Mouse (Mus musculus) heart, embryonic 16.5 days (tissue): ENCODE measurements around the gene A930002H24Rik. TPM values are rescaled to one million over a fixed set of nuclear protein-coding genes. Genes with fewer than 3 reads are reported as not detected.

ENCODE experiments used
- ATAC-seq: fragments of 200-750 bp; cut with Nextera tagmentation; replicated peaks from 2 replicates; pipeline ENCODE4 v1.8.0; 2017; ENCODE audit warnings: moderate number of reproducible peaks; ENCODE audit not compliant: insufficient read depth, low FRiP score; ENCODE audit errors: extremely low read depth
- H3K27ac ChIP-seq: fragments of 300-500 bp; sonication (generic); 2 replicates; pipeline ENCODE4 v1.5.1; 2014; ENCODE audit warnings: mild to moderate bottlenecking, low read length, control low read depth, moderate library complexity
- H3K27me3 ChIP-seq: fragments of 300-500 bp; sonication (generic); 2 replicates; pipeline ENCODE4 v1.6.1; 2014; ENCODE audit warnings: low read length, mixed read lengths; ENCODE audit not compliant: control insufficient read depth, insufficient read depth
- H3K36me3 ChIP-seq: fragments of 300-500 bp; sonication (generic); 2 replicates; pipeline ENCODE4 v1.6.1; 2014; ENCODE audit not compliant: control insufficient read depth, insufficient read depth
- H3K4me1 ChIP-seq: fragments of 300-500 bp; sonication (generic); 2 replicates; pipeline ENCODE4 v1.6.1; 2014; ENCODE audit warnings: low read length, mixed read lengths; ENCODE audit not compliant: control insufficient read depth, insufficient read depth
- H3K4me2 ChIP-seq: fragments of 300-500 bp; sonication (generic); 2 replicates; pipeline ENCODE4 v1.6.1; 2014; ENCODE audit warnings: low read depth, mild to moderate bottlenecking, control low read depth, low read length
- H3K4me3 ChIP-seq: fragments of 300-500 bp; sonication (generic); 2 replicates; pipeline ENCODE4 v1.5.1; 2014; ENCODE audit warnings: mild to moderate bottlenecking, control low read depth, low read length
- H3K9ac ChIP-seq: fragments of 300-500 bp; sonication (generic); 2 replicates; pipeline ENCODE4 v1.6.1; 2014; ENCODE audit warnings: low read length, control low read depth
- H3K9me3 ChIP-seq: fragments of 300-500 bp; sonication (generic); replicated peaks from 2 replicates; pipeline ENCODE4 v1.6.1; 2016; ENCODE audit warnings: low read length; ENCODE audit not compliant: control insufficient read depth
- WGBS: fragments of 180-500 bp; shearing (Covaris S2); extraction: QIAGEN DNeasy Blood & Tissue Kit; methylation state at CpG from one replicate; pipeline ENCODE4 v1.1.7; 2014; 5-methylcytosine and 5-hydroxymethylcytosine counted together
- polyA plus RNA-seq: library from polyadenylated mRNA; unstranded; fragments of >200 nt; fragmentation: Nextera tagmentation; extraction: Ambion mirVana; gene quantifications from 2 replicates; pipeline ENCODE4 v1.2.1, GENCODE M21; 2015

Gene A930002H24Rik
- polyA plus RNA-seq: 2.2 and 2.7 TPM in 2 replicates

GRCm38 (mm10) chr17:63863647-63864149 is at the start of gene A930002H24Rik:
TSS of gene A930002H24Rik (minus strand) at chr17:63863791.
- H3K27ac ChIP-seq: peak within 1 kb of the TSS; percentile 91
- H3K4me1 ChIP-seq: peaks cover 8% of the 10 kb centered on the region; the same call in 1 of the 2 replicates
- peak within 1 kb of the TSS; percentile 92 for H3K9ac ChIP-seq
- WGBS: under 1% methylated on average over 50 of the region's 55 CpGs
- H3K27me3 ChIP-seq: no peaks in the 10 kb centered on the region
- peak; percentile 99 for ATAC-seq
- H3K4me2 ChIP-seq: peak within 1 kb of the TSS; percentile 95
- no peaks in the 10 kb centered on the region for H3K9me3 ChIP-seq
- H3K4me3 ChIP-seq: peak within 1 kb of the TSS; percentile 93
- H3K36me3 ChIP-seq: no peaks in the 10 kb centered on the region

DNA sequence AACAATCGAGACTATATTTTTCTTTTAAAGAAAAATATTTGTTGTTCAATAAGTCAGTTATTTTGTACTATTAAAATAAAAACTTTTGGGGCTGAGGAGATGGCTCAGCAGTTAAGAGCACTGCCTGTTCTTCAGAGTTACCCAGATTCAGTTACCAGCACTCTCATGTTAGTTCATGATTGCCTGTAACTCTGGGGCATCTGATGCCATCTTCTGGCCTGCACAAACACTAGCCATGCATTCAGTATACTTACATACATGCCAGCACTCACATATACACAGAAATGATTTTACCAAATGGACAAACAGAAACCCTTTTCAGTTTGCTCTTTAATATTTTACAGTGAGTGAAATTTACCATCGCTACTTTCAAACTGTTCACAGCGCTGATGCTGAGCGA is 45.7 kb upstream of the A930002H24Rik start:
- Histone ChIP-seq H3K27me3 (no peaks in the 10 kb centered on the region), H3K4me1 (no peaks in the 10 kb centered on the region), H3K9ac (no peak overlapping the region), H3K27ac (no peak overlapping the region), H3K4me2 (no peak overlapping the region), H3K36me3 (no peaks in the 10 kb centered on the region; the same call in 1 of the 2 replicates), H3K9me3 (no peaks in the 10 kb centered on the region), H3K4me3 (no peak overlapping the region)
- no peak for ATAC-seq
- 86% methylated on average over 4 of the region's 4 CpGs for WGBS

GRCm38 (mm10) chr17:63897050-63897449 is 33.5 kb upstream of the A930002H24Rik start:
- 76% methylated on average over 7 of the region's 7 CpGs for WGBS
- Histone ChIP-seq H3K4me3 (no peak overlapping the region), H3K4me1 (no peaks in the 10 kb centered on the region), H3K9ac (no peak overlapping the region), H3K9me3 (no peaks in the 10 kb centered on the region), H3K36me3 (peaks cover 5% of the 10 kb centered on the region; the same call in 1 of the 2 replicates), H3K4me2 (no peak overlapping the region), H3K27ac (no peak overlapping the region), H3K27me3 (no peaks in the 10 kb centered on the region)
- no peak for ATAC-seq

DNA sequence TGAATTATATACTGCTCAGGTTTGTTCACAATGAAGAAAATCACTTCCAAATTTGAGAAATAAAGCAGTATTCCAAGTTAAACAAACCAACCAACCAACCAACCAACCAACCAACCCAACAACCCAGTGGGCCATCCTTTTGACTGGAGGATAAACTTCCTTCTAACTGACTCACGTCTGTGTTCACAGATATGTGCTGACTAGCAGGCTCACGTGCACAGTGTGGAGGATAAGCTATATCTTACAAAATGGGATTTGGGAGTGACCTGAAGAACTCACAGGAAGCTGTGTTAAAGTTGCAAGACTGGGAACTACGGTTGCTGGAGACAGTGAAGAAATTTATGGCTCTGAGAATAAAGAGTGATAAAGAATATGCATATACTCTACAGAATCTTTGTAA is 32.2 kb upstream of the A930002H24Rik start:
- 63% methylated on average over 3 of the region's 3 CpGs for WGBS
- no peak overlapping the region for H3K4me2 ChIP-seq
- no peaks in the 10 kb centered on the region for H3K27me3 ChIP-seq
- H3K9me3 ChIP-seq: no peaks in the 10 kb centered on the region
- no peak for ATAC-seq
- no peak overlapping the region for H3K27ac ChIP-seq
- peaks cover 5% of the 10 kb centered on the region; the same call in 1 of the 2 replicates for H3K36me3 ChIP-seq
- no peak overlapping the region for H3K9ac ChIP-seq
- H3K4me1 ChIP-seq: no peaks in the 10 kb centered on the region
- H3K4me3 ChIP-seq: no peak overlapping the region

GRCm38 (mm10) chr17:63890611-63891010 is 27.0 kb upstream of the A930002H24Rik start:
- Histone ChIP-seq H3K4me1 (no peaks in the 10 kb centered on the region), H3K9me3 (no peaks in the 10 kb centered on the region), H3K27ac (no peak overlapping the region), H3K27me3 (no peaks in the 10 kb centered on the region), H3K4me2 (no peak overlapping the region), H3K9ac (no peak overlapping the region), H3K4me3 (no peak overlapping the region), H3K36me3 (no peaks in the 10 kb centered on the region)
- ATAC-seq: no peak

- H3K27me3 ChIP-seq: no peaks in the 10 kb centered on the region
- no peak overlapping the region for H3K4me3 ChIP-seq
- no peak overlapping the region for H3K27ac ChIP-seq
- H3K9me3 ChIP-seq: no peaks in the 10 kb centered on the region
- H3K4me1 ChIP-seq: no peaks in the 10 kb centered on the region
- H3K9ac ChIP-seq: no peak overlapping the region
- no peaks in the 10 kb centered on the region for H3K36me3 ChIP-seq
- no peak overlapping the region for H3K4me2 ChIP-seq
- WGBS: 96% methylated on average over 2 of the region's 2 CpGs
- no peak for ATAC-seq
These were observed 23.4 kb upstream of the A930002H24Rik start for GRCm38 (mm10) chr17:63886988-63887387.

GRCm38 (mm10) chr17:63880009-63880408 is 16.4 kb upstream of the A930002H24Rik start:
- Histone ChIP-seq H3K4me2 (no peak overlapping the region), H3K9ac (no peak overlapping the region), H3K36me3 (no peaks in the 10 kb centered on the region), H3K27ac (no peak overlapping the region), H3K27me3 (no peaks in the 10 kb centered on the region), H3K9me3 (no peaks in the 10 kb centered on the region), H3K4me1 (no peaks in the 10 kb centered on the region), H3K4me3 (no peak overlapping the region)
- 76% methylated on average over 4 of the region's 4 CpGs for WGBS
- ATAC-seq: no peak

GRCm38 (mm10) chr17:63878889-63879288 is 15.3 kb upstream of the A930002H24Rik start:
- no peak overlapping the region for H3K4me3 ChIP-seq
- H3K27me3 ChIP-seq: no peaks in the 10 kb centered on the region
- no peaks in the 10 kb centered on the region for H3K36me3 ChIP-seq
- H3K9ac ChIP-seq: no peak overlapping the region
- no peaks in the 10 kb centered on the region for H3K9me3 ChIP-seq
- H3K4me1 ChIP-seq: no peaks in the 10 kb centered on the region
- 83% methylated on average over 4 of the region's 4 CpGs for WGBS
- H3K27ac ChIP-seq: no peak overlapping the region
- H3K4me2 ChIP-seq: no peak overlapping the region
- ATAC-seq: no peak

DNA sequence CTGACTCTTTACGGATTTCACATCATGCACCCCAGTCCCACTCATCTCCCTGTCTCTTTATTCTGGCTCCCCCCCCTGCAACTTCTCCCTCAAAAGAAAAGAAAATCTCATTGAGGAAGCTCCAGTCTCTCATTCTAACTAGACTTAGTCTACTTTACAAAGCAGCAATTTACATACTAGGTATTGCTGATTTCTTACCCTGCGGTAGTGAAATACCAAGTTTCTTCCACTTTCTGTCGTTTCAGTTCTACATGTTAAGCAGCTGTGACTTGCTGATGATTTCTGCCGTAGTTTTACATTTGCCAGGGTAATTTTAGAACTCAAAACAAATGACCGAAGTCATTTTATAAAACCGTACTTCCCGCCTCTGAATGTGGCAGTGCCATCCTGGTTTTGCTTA is 8.2 kb upstream of the A930002H24Rik start:
- no peak overlapping the region for H3K4me2 ChIP-seq
- no peak overlapping the region for H3K4me3 ChIP-seq
- no peaks in the 10 kb centered on the region for H3K36me3 ChIP-seq
- H3K4me1 ChIP-seq: no peaks in the 10 kb centered on the region
- H3K9ac ChIP-seq: no peak overlapping the region
- H3K27me3 ChIP-seq: no peaks in the 10 kb centered on the region
- no peak for ATAC-seq
- no peaks in the 10 kb centered on the region for H3K9me3 ChIP-seq
- no peak overlapping the region for H3K27ac ChIP-seq
- 94% methylated on average over 7 of the region's 7 CpGs for WGBS
